Mouse (Mus musculus) erythroid progenitor cell, adult 5-6 weeks (primary cell): ENCODE measurements around the gene Ifngr1. TPM values are rescaled to one million over a fixed set of nuclear protein-coding genes. Genes with fewer than 3 reads are reported as not detected.

Experiments
- ATAC-seq: replicated peaks from 2 replicates; pipeline ENCODE4 v1.8.0; 2016; ENCODE audit warnings: moderate number of reproducible peaks, mild to moderate bottlenecking, moderate TSS enrichment, inconsistent platforms; ENCODE audit not compliant: poor library complexity, low FRiP score, severe bottlenecking
- total RNA-seq, 2 experiments: library from RNA; stranded (forward) in 1 of 2; stranded (reverse) in 1 of 2; fragments of 150-400 nt in 1 of 2; fragments of 186-747, 209-891 nt in 1 of 2; gene quantifications; 2 replicates each; pipeline versions ENCODE4 v1.2.3 to v1.2.4; 2015 to 2017; ENCODE audit warnings: low replicate concordance in 2 of 2

Gene Ifngr1
- total RNA-seq, 2 experiments from 2014 or later: 36.6 to 58.3 TPM

GRCm38 (mm10) chr10:19627748-19628147, 36.0 kb downstream of the Ifngr1 start:
- ATAC-seq: no peak

DNA sequence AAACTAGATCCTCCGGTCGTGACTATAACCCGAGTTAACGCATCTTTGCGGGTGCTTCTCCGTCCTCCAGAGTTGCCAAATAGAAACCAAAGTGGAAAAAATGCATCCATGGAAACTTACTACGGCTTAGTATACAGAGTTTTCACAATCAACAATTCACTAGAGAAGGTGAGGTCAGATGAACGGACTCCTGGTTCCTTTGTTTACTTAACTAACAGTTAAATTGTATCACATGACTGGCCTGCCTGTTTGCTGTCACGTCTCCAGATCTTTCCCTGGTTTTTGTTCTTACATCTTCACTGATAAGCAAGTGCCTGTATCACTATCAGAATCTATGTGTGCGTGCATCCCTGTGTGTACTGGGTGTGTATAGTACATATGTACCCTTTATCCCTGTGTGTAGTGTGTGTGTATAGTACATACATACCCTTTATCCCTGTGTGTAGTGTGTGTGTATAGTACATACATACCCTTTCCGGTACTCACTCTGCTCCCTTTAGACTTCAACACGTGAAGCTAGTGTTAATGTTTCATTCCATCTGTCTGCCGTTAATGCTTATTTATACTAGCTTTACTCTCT, 40.0 kb downstream of the Ifngr1 start:
- no peak for ATAC-seq

DNA sequence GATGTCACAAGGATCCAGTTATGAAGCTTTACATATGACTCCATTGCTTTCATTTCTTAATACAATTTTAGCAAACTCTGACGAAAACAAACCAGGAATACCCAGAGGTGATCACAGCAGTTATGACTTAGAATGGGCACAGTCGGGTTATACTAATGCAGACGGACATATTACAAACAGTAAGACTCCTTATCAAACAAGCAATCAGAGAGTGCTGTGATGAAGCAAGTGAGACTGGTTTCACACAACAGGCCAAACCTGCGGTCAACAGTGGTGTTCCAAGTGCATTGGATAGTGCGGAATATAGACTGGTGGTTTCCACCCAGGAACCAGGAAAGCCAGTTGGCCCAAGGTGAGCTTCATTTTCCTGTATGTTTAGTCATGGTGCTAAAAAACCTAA, 47.1 kb downstream of the Ifngr1 start:
- ATAC-seq: no peak

DNA sequence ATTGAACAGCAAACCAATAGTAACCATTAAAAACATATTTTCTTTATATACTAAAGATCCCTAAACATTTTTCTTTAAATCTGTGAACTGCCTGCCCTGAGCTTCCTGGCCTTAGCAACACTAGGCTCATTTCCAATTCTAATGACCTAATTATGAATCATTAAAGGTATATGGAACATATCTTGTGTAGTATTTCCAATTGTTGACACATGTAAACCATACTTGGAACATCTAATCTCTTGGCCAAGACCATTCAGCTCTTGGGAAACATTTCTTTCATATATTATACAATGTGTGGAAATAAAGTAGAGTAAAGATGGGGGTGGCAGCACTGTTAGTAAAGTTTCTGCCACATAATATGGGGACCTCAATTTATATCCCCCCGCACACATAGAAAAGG, 47.9 kb downstream of the Ifngr1 start:
- no peak for ATAC-seq

DNA sequence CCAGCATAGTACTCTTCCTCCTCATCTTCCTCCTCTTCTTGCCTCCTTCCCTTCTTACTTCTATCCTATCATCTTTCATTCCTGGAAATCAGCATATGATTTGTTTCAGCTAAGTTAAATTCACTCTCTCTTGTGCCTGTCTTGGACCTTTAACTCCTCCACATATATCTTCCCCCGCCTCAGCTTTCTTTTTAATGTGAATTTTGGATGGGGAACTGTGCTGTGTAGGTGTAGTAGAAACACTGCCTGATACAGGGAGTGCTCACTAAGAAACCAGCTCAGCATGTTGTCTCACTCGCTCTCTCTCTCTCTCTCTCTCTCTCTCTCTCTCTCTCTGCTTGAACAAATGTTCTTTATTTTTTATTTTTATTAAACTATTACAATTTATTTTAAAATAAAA, 53.4 kb downstream of the Ifngr1 start:
- no peak for ATAC-seq

- ATAC-seq: no peak
Measured at GRCm38 (mm10) chr10:19657426-19657825, 65.7 kb downstream of the Ifngr1 start.

Other genes with a start within 250 kb of the Ifngr1 start
- not detected in 2 replicates for gene Olig3, start 235.4 kb upstream of the Ifngr1 start, total RNA-seq (2015; ENCODE audit: low replicate concordance)
- gene Olig3, start 235.4 kb upstream of the Ifngr1 start, total RNA-seq (2017; ENCODE audit: low replicate concordance): not detected in 2 replicates
- gene Il22ra2, start 30.0 kb downstream of the Ifngr1 start, total RNA-seq (2015; ENCODE audit: low replicate concordance): not detected in 2 replicates
- gene Il22ra2, start 30.0 kb downstream of the Ifngr1 start, total RNA-seq (2017; ENCODE audit: low replicate concordance): 0.64 TPM in 1 of 2 replicates, not detected in the other
- gene Il20ra, start 120.6 kb downstream of the Ifngr1 start, total RNA-seq (2015; ENCODE audit: low replicate concordance): not detected in 2 replicates
- not detected in 2 replicates for gene Il20ra, start 120.6 kb downstream of the Ifngr1 start, total RNA-seq (2017; ENCODE audit: low replicate concordance)